Mouse (Mus musculus) cerebellum, postnatal 10 days (tissue): ENCODE results near the gene Edc3.
"Not testable (repeated sequence)": the region's sequence is repeated elsewhere in the genome, so short reads cannot be mapped to it uniquely, and the experiment has no call there.

Source experiments
- DNase-seq, 2 experiments: peaks; one replicate each; pipeline ENCODE4 v3.0.0; 2021; ENCODE audit warnings: mixed read lengths in 2 of 2

Gene Edc3

GRCm38 (mm10) chr9:57706496-57706895, 1.8 kb upstream of the Edc3 start:
- no peak for DNase-seq

GRCm38 (mm10) chr9:57708720-57709274, 457 bp downstream of the Edc3 start:
- peak; percentile 74 to 78 for DNase-seq

- not testable (repeated sequence) for DNase-seq
Observed at GRCm38 (mm10) chr9:57710214-57710613, 1.9 kb downstream of the Edc3 start.

GRCm38 (mm10) chr9:57712194-57712593, 3.9 kb downstream of the Edc3 start:
- DNase-seq = peak in 1 of 2 experiments; percentile 35

- peak; percentile 21 to 48 for DNase-seq
Observed at GRCm38 (mm10) chr9:57718408-57718807, 10.1 kb downstream of the Edc3 start.

GRCm38 (mm10) chr9:57720736-57721135, 12.4 kb downstream of the Edc3 start:
- no peak for DNase-seq

GRCm38 (mm10) chr9:57722371-57722770, 14.0 kb downstream of the Edc3 start:
- no peak for DNase-seq

GRCm38 (mm10) chr9:57723315-57723715, 15.0 kb downstream of the Edc3 start:
- peak; percentile 46 to 73 for DNase-seq

GRCm38 (mm10) chr9:57723796-57724195, 15.5 kb downstream of the Edc3 start:
- DNase-seq = no peak

- no peak for DNase-seq
Observed at GRCm38 (mm10) chr9:57724701-57725100, 16.4 kb downstream of the Edc3 start.

- peak; percentile 66 to 71 for DNase-seq
Observed at GRCm38 (mm10) chr9:57728312-57728711, 20.0 kb downstream of the Edc3 start.

GRCm38 (mm10) chr9:57733606-57734005, 25.3 kb downstream of the Edc3 start:
- DNase-seq = no peak

- no peak for DNase-seq
Observed at GRCm38 (mm10) chr9:57739863-57740262, 31.5 kb downstream of the Edc3 start.

GRCm38 (mm10) chr9:57744462-57745091, 36.2 kb downstream of the Edc3 start:
- DNase-seq = peak; percentile 65 to 66

GRCm38 (mm10) chr9:57747067-57747466, 38.7 kb downstream of the Edc3 start:
- DNase-seq = no peak

GRCm38 (mm10) chr9:57748137-57748536, 39.8 kb downstream of the Edc3 start:
- DNase-seq = peak; percentile 87 to 91

- no peak for DNase-seq
Observed at GRCm38 (mm10) chr9:57748831-57749230, 40.5 kb downstream of the Edc3 start.

GRCm38 (mm10) chr9:57750901-57751300, 42.6 kb downstream of the Edc3 start:
- no peak for DNase-seq

GRCm38 (mm10) chr9:57757578-57757977, 49.2 kb downstream of the Edc3 start:
- DNase-seq = no peak

GRCm38 (mm10) chr9:57758528-57758927, 50.2 kb downstream of the Edc3 start:
- DNase-seq = peak; percentile 48 to 54

GRCm38 (mm10) chr9:57759289-57759688, 50.9 kb downstream of the Edc3 start:
- peak; percentile 89 for DNase-seq

- DNase-seq = peak in 1 of 2 experiments; percentile 46
Observed at GRCm38 (mm10) chr9:57760416-57761146, 52.2 kb downstream of the Edc3 start.

GRCm38 (mm10) chr9:57761563-57762551, 53.5 kb downstream of the Edc3 start:
- peak in 1 of 2 experiments; percentile 47 for DNase-seq
